ENCODE assay signal across 7 mouse cellular contexts in the genomic region with DNA sequence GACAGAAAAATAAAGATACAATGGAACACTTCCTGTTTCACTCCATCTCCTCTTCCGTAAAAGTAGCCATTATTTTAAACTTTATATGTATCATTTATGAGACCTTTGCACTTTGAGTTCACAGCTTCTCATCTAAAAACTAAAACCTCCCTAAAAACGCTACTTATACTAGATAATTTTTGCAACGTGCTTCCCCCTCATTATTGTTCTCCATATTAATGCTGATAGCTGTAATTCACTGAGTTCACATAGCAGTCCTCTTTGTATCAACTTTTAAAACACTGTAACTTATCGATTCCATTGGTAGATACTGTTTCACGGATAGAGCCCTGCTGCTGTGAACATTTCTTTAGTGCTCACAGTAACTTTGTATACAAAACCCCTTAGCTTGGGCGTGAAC. TPM values are rescaled to one million over a fixed set of nuclear protein-coding genes. Genes with fewer than 3 reads are reported as not detected.
DNase-seq lines count a peak whose midpoint lies in the region; ATAC-seq and TF ChIP-seq lines count a peak whose summit lies in the region.

No protein-coding gene starts in this region.

- peak overlapping the region; percentile 99 for H3K9ac ChIP-seq in lung, embryonic 14.5 days
- peak overlapping the region; percentile 93 for H3K9ac ChIP-seq in limb, embryonic 11.5 days (ENCODE audit: low read length)

- H3K36me3 ChIP-seq in lung, embryonic 14.5 days (ENCODE audit: insufficient read depth), result no peaks in the 10 kb centered on the region
- H3K36me3 ChIP-seq in limb, embryonic 11.5 days (ENCODE audit: control insufficient read depth, insufficient read depth, low read length), result no peaks in the 10 kb centered on the region
- no peaks in the 10 kb centered on the region for H3K36me3 ChIP-seq in small intestine, adult 2 months (ENCODE audit: control insufficient read depth, insufficient read depth, low read length)

- DNase-seq in lung, embryonic 14.5 days, result no peak
- no peak for DNase-seq in lung, adult 18-20 months
- no peak for DNase-seq in limb, embryonic 11.5 days (ENCODE audit: low spot score)
- DNase-seq in embryo, embryonic 9.5 days (ENCODE audit: extremely low spot score), result no peak

- H3K4me3 ChIP-seq in lung, embryonic 14.5 days (ENCODE audit: low read depth, low read length), result peak overlapping the region; percentile 99
- peak overlapping the region; percentile 98 for H3K4me3 ChIP-seq in limb, embryonic 11.5 days (ENCODE audit: low read depth, low read length)
- peak overlapping the region; percentile 96 for H3K4me3 ChIP-seq in small intestine, adult 2 months (ENCODE audit: low read depth, low read length)

- H3K27me3 ChIP-seq in lung, embryonic 14.5 days (ENCODE audit: insufficient read depth, low read length), result no peaks in the 10 kb centered on the region
- no peaks in the 10 kb centered on the region for H3K27me3 ChIP-seq in limb, embryonic 11.5 days (ENCODE audit: control insufficient read depth, insufficient read depth, low read length)
- H3K27me3 ChIP-seq in small intestine, adult 2 months (ENCODE audit: control insufficient read depth, insufficient read depth, low read length), result no peaks in the 10 kb centered on the region

- no peak for TF ChIP-seq CTCF in lung, embryonic 14.5 days (IDR thresholded peaks at IDR 0.05; ENCODE audit: low read depth)
- no peak for TF ChIP-seq CTCF in small intestine, adult 2 months (IDR thresholded peaks at IDR 0.05; ENCODE audit: extremely low read depth, insufficient read length, insufficient replicate concordance, low read depth, low read length)

- TF ChIP-seq POLR2A in small intestine, adult 2 months (IDR thresholded peaks at IDR 0.05; ENCODE audit: low read depth, low read length), result no peak

- WGBS in lung, embryonic 14.5 days, result 5% methylated on average over 6 of the region's 6 CpGs
- WGBS in limb, embryonic 11.5 days, result 16% methylated on average over 6 of the region's 6 CpGs
- 2% methylated on average over 6 of the region's 6 CpGs for WGBS in small intestine, adult 2 months

- H3K4me2 ChIP-seq in lung, embryonic 14.5 days, result peak overlapping the region; percentile 81
- peak overlapping the region; percentile 63 for H3K4me2 ChIP-seq in limb, embryonic 11.5 days (ENCODE audit: low read depth, severe bottlenecking)

- H3K27ac ChIP-seq in lung, embryonic 14.5 days (ENCODE audit: low read depth), result peak overlapping the region; percentile 99
- peak overlapping the region; percentile 97; the same call in 1 of the 2 replicates for H3K27ac ChIP-seq in limb, embryonic 11.5 days (replicated peaks; ENCODE audit: low read depth, low read length)
- H3K27ac ChIP-seq in small intestine, adult 2 months (ENCODE audit: insufficient read depth, low read depth, low read length), result peak overlapping the region; percentile 99

- peaks cover 11% of the 10 kb centered on the region; the same call in 1 of the 2 replicates for H3K4me1 ChIP-seq in lung, embryonic 14.5 days (ENCODE audit: insufficient read depth)
- H3K4me1 ChIP-seq in limb, embryonic 11.5 days (ENCODE audit: control insufficient read depth, insufficient read depth, low read length), result peaks cover 3% of the 10 kb centered on the region; the same call in 1 of the 2 replicates
- H3K4me1 ChIP-seq in small intestine, adult 2 months (ENCODE audit: control insufficient read depth, insufficient read depth, insufficient read length, low read length), result 0 out of 2 replicates have a peak, but pooled peaks cover 3% of the 10 kb centered on the region

- no peak for ATAC-seq in lung, embryonic 14.5 days (ENCODE audit: insufficient read depth)
- ATAC-seq in erythroid progenitor cell, adult 5-6 weeks (replicated peaks; ENCODE audit: low FRiP score, poor library complexity, severe bottlenecking), result 0 out of 2 replicates have a peak, but pooled peaks have one; percentile 1
- ATAC-seq in limb, embryonic 11.5 days (ENCODE audit: insufficient number of reproducible peaks, low FRiP score, low TSS enrichment, low read depth), result no peak
- no peak for ATAC-seq in activated CD4-positive, CD25-positive, alpha-beta regulatory T cell, adult 4 months

- H3K9me3 ChIP-seq in lung, embryonic 14.5 days (ENCODE audit: low read depth, low read length), result no peaks in the 10 kb centered on the region
- H3K9me3 ChIP-seq in limb, embryonic 11.5 days (ENCODE audit: control insufficient read depth, low read length), result no peaks in the 10 kb centered on the region

RNA-seq across cellular contexts. Expression of a gene that starts 1.1 kb away (rescaled TPM):
- 303 and 307 TPM in 2 replicates for polyA plus RNA-seq in lung, embryonic 14.5 days (2014; fragmentation: Nextera tagmentation; extraction: Ambion mirVana)
- 169 and 204 TPM in 2 replicates for total RNA-seq in erythroid progenitor cell, adult 5-6 weeks (2015; ENCODE audit: low replicate concordance)
- total RNA-seq in erythroid progenitor cell, adult 5-6 weeks (2017; ENCODE audit: low replicate concordance), result 170 and 193 TPM in 2 replicates
- polyA plus RNA-seq in limb, embryonic 11.5 days (2014; fragmentation: Nextera tagmentation; extraction: Ambion mirVana), result 295 and 305 TPM in 2 replicates
- 0.85 and 2.4 TPM in 2 replicates for polyA plus RNA-seq in small intestine, adult 2 months (2012; rRNA removed)
- 100 to 1,000 TPM; 425 to 492 TPM for polyA plus RNA-seq in activated CD4-positive, CD25-positive, alpha-beta regulatory T cell, adult 4 months (2017; shearing (Covaris generic))

Comparison
In these comparisons a context has a peak if more than half of its experiments do, and no peak if none do; other contexts are left out.
1. RNA of a gene that starts 1.1 kb away (polyA plus RNA-seq): 425 to 492 TPM in activated CD4-positive, CD25-positive, alpha-beta regulatory T cell, adult 4 months, 303 to 307 TPM in lung, embryonic 14.5 days and 295 to 305 TPM in limb, embryonic 11.5 days; 0.85 to 2.4 TPM in small intestine, adult 2 months; every median in the first group is over 10 times any median in the second.
2. Peak in every context shown above with its lines, with median percentiles within 50 percentile points of each other: H3K27ac ChIP-seq and H3K4me3 ChIP-seq.